Mouse (Mus musculus) cerebellum, adult 2 months (tissue): Measurements from ENCODE around the gene Notum. TPM values are rescaled to one million over a fixed set of nuclear protein-coding genes. Genes with fewer than 3 reads are reported as not detected.

Experiments
- DNase-seq, 2 experiments: peaks; one replicate each; pipeline ENCODE4 v3.0.0; 2021
- H3K27ac ChIP-seq: fragments of 200-500 bp; 2 replicates; pipeline ENCODE4 v1.5.1; 2012; ENCODE audit warnings: low read length, control low read depth, inconsistent platforms; ENCODE audit not compliant: insufficient read depth
- H3K27me3 ChIP-seq: fragments of 200-500 bp; 2 replicates; pipeline ENCODE4 v1.6.1; 2012; ENCODE audit warnings: inconsistent platforms, mild to moderate bottlenecking, low read length, moderate library complexity; ENCODE audit not compliant: control insufficient read depth, insufficient read depth
- H3K4me1 ChIP-seq: fragments of 200-500 bp; 2 replicates; pipeline ENCODE4 v1.6.1; 2011; ENCODE audit warnings: low read length; ENCODE audit not compliant: control insufficient read depth, insufficient read depth
- H3K4me3 ChIP-seq: fragments of 200-500 bp; replicated peaks from 2 replicates; pipeline ENCODE3; 2011; ENCODE audit warnings: mild to moderate bottlenecking, low read depth, low read length, control low read depth; ENCODE audit not compliant: insufficient read depth
- CTCF ChIP-seq: fragments of 200-500 bp; IDR thresholded peaks from 2 replicates; pipeline ENCODE4 v1.5.1; 2011; ENCODE audit warnings: low read depth, mild to moderate bottlenecking, control low read depth, low read length, moderate library complexity, borderline replicate concordance; ENCODE audit not compliant: insufficient read depth
- POLR2A ChIP-seq: fragments of 200-500 bp; IDR thresholded peaks from 2 replicates; pipeline ENCODE4 v1.6.1; 2011; ENCODE audit warnings: low read length, control low read depth, borderline replicate concordance; ENCODE audit not compliant: insufficient read depth
- WGBS: fragments of 180-500 bp; shearing (Covaris S2); methylation state at CpG from one replicate; pipeline ENCODE4 v1.1.7; 2018; 5-methylcytosine and 5-hydroxymethylcytosine counted together
- polyA plus RNA-seq: library from polyadenylated mRNA; depleted of rRNA; stranded (reverse); fragments of >200 nt; gene quantifications from 2 replicates; pipeline ENCODE4 v1.2.3, GENCODE M21; 2012

The Notum gene
- polyA plus RNA-seq, 1 experiment, result 5.9 TPM

- Histone ChIP-seq H3K4me3 (peak overlapping the region; percentile 91), H3K27ac (peak overlapping the region; percentile 41; the same call in 1 of the 2 replicates), H3K27me3 (no peaks in the 10 kb centered on the region), H3K4me1 (no peaks in the 10 kb centered on the region)
- no peak for DNase-seq
- WGBS, result 41% methylated on average over 12 of the region's 12 CpGs
- TF ChIP-seq POLR2A, result no peak
- no peak for TF ChIP-seq CTCF
Measured at GRCm38 (mm10) chr11:120673594-120674122, 12.7 kb upstream of the Notum start.

- H3K27me3 ChIP-seq, result no peaks in the 10 kb centered on the region
- H3K4me3 ChIP-seq, result peak within 1 kb of the TSS; percentile 91
- H3K27ac ChIP-seq, result peak within 1 kb of the TSS; percentile 41; the same call in 1 of the 2 replicates
- WGBS, result 1% methylated on average over 81 of the region's 83 CpGs
- H3K4me1 ChIP-seq, result no peaks in the 10 kb centered on the region
- TF ChIP-seq CTCF (no peak), POLR2A (peak; percentile 31; the same call in 1 of the 2 replicates)
- DNase-seq, result peak; percentile 91 to 92
Measured at GRCm38 (mm10) chr11:120672687-120673593, 12.0 kb upstream of the Notum start, which contains the start of gene Aspscr1. TSS of gene Aspscr1 (plus strand) at chr11:120672973.

DNA sequence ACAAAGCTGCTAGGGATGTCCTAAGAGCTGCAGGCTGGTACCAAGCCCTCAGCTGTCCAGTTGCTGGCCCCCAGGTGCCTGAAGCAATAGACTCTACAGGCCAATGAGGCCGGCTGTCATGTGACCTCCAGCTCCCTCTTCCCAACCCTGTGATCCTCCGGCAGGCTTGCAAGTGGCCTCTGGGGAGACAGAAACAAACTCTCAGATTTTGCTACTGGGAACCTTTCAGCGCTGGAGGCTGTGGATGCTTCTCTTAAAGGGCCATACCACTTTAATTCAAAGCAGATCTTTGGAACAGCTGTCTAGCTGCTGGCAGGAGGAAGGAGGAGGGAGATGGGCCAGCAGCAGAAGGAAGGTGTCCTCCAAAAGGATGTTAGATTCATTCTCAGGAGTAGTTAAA lies 5.6 kb upstream of the Notum start:
- H3K4me3 ChIP-seq, result no peak overlapping the region
- no peak for DNase-seq
- TF ChIP-seq POLR2A, result no peak
- no peak for TF ChIP-seq CTCF
- no peaks in the 10 kb centered on the region for H3K4me1 ChIP-seq
- WGBS, result 28% methylated on average over 3 of the region's 3 CpGs
- H3K27me3 ChIP-seq, result no peaks in the 10 kb centered on the region
- no peak overlapping the region for H3K27ac ChIP-seq

DNA sequence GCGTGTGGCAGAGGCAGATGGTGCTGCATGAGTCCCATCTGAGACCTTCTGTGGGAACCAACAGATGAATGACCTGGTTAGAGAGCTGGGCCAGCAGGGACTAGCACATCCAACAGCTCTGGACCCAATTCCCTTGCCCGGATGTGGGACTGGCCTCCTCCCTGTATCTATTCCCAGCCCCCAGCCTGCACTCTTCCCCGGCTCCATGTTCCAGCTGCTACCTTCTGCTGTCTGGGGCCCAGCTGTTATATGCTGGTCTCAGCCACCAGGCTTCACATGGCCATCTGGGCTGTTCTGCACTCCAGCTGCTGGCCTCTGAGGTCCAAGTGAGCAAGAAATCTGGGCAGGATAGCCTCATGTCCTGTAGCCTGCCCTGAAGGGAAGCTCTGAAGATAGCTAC lies 4.4 kb upstream of the Notum start:
- H3K27ac ChIP-seq, result no peak overlapping the region
- 41% methylated on average over 3 of the region's 3 CpGs for WGBS
- peaks cover 6% of the 10 kb centered on the region; the same call in 1 of the 2 replicates for H3K27me3 ChIP-seq
- no peak overlapping the region for H3K4me3 ChIP-seq
- no peak for DNase-seq
- TF ChIP-seq CTCF (no peak), POLR2A (no peak)
- no peaks in the 10 kb centered on the region for H3K4me1 ChIP-seq

DNA sequence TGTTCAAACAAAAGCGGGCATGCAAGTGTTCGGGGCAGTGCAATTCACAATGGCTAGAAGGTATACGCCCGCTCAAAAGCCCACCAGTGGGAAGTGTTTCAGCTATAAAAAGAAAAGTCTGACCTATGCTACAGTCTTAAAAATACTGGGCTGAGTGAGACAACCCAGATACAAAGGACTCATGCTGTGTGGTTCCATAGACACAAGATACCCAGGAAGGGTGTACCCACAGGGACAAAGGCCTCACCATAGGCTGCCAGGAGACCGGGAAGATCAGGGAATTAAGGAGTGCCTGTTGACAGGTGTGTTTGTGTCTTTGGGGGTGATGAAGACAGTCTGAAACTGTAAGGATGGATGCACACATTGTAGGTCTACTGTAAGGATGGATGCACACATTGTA lies 2.7 kb upstream of the Notum start:
- peaks cover 11% of the 10 kb centered on the region; the same call in 1 of the 2 replicates for H3K27me3 ChIP-seq
- DNase-seq, result no peak
- H3K4me3 ChIP-seq, result no peak overlapping the region
- H3K27ac ChIP-seq, result no peak overlapping the region
- WGBS, result 65% methylated on average over 5 of the region's 5 CpGs
- TF ChIP-seq CTCF (no peak), POLR2A (no peak)
- no peaks in the 10 kb centered on the region for H3K4me1 ChIP-seq

DNA sequence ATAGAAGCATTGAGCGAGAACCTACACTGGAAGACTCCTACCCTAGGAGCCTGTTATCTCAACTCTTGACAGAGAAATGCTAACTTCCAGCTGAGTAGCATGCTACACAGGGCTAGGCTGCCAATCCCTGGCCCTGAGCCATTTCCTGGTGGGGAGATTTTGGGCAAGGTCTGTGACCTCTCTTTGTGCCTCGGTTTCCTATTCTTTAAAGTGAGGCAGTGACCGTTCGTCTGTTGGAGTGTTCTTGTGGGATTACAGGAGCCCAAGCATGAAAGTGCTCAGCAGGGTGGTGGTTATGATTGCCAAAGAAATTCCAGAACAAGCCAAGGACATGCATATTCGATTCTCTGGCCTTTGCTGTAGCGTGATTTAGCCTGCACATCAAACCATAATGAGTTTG lies 1.8 kb upstream of the Notum start:
- no peak overlapping the region for H3K27ac ChIP-seq
- 11% methylated on average over 6 of the region's 6 CpGs for WGBS
- no peak for TF ChIP-seq CTCF
- TF ChIP-seq POLR2A, result no peak
- H3K4me3 ChIP-seq, result no peak overlapping the region
- peaks cover 11% of the 10 kb centered on the region; the same call in 1 of the 2 replicates for H3K27me3 ChIP-seq
- DNase-seq, result no peak
- H3K4me1 ChIP-seq, result no peaks in the 10 kb centered on the region

DNA sequence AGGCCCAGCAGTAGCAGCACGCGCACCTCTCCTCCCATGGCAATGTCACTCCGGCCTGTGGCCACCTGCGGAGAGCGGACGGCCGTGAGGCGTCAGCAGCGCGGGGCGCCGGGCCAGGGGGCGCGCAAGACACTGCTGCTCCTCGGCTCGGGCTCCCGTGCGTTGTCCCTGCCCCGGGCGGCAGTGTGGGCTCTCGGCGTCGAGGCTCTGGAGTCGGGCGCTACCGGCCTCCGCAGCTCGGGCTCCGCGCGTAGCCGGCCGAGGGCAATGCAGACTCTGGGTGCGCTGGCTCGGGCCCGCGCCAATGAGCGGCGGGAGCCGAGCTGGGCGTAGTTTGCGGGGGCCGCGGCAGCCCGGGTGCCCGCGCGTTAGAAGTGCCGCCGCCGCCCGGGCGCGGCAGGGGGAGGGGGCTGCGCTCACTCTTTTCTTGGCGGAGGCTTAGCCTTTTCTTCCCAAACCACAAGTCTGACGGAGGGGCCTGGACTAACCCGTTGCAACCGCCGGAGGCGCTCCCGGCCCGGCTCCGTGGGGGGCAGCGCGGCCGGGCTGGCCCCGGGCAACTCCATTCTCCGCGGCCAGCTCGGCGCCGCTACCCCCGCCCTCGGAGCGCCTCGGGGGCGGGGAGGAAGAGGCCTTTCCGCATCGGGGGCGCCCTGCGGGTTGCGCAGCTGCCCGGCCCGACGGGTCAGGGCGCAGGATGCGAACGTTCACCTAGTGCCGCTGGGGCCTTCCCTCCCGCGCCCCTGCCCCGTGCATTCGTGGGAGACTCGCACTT lies 487 bp downstream of the Notum start:
- H3K27me3 ChIP-seq, result peaks cover 11% of the 10 kb centered on the region; the same call in 1 of the 2 replicates
- no peak overlapping the region for H3K4me3 ChIP-seq
- no peak for DNase-seq
- H3K4me1 ChIP-seq, result no peaks in the 10 kb centered on the region
- under 1% methylated on average over 95 of the region's 95 CpGs for WGBS
- TF ChIP-seq POLR2A (no peak), CTCF (no peak)
- H3K27ac ChIP-seq, result no peak overlapping the region
